Mouse (Mus musculus) erythroblast, embryonic 14.5 days (primary cell): ENCODE data around the gene Slc6a16. TPM values are rescaled to one million over a fixed set of nuclear protein-coding genes. Genes with fewer than 3 reads are reported as not detected.

Source experiments
- H3K27me3 ChIP-seq: 2 replicates; pipeline ENCODE4 v1.6.1; 2012; ENCODE audit warnings: inconsistent platforms; ENCODE audit not compliant: control insufficient read depth
- H3K36me3 ChIP-seq: 2 replicates; pipeline ENCODE4 v1.6.1; 2012; ENCODE audit warnings: mild to moderate bottlenecking, inconsistent platforms; ENCODE audit not compliant: control insufficient read depth
- H3K4me1 ChIP-seq: 2 replicates; pipeline ENCODE4 v1.6.1; 2012; ENCODE audit warnings: inconsistent platforms; ENCODE audit not compliant: control insufficient read depth
- H3K4me3 ChIP-seq: replicated peaks from 2 replicates; pipeline ENCODE3; 2012; ENCODE audit warnings: moderate library complexity, mild to moderate bottlenecking, inconsistent platforms
- H3K9me3 ChIP-seq: 2 replicates; pipeline ENCODE4 v1.6.1; 2012; ENCODE audit warnings: low read length, inconsistent platforms, mixed read lengths; ENCODE audit not compliant: control insufficient read depth
- GATA1 ChIP-seq: IDR thresholded peaks from 2 replicates; pipeline ENCODE4 v1.6.1; 2012; ENCODE audit warnings: low read length, inconsistent platforms, mixed read lengths
- TAL1 ChIP-seq: IDR thresholded peaks from 3 replicates; pipeline ENCODE4 v1.6.1; 2012; ENCODE audit warnings: low read length, inconsistent platforms, mixed read lengths
- polyA plus RNA-seq: library from polyadenylated mRNA; stranded (reverse); fragments of >175 nt; gene quantifications from 2 replicates; pipeline ENCODE4 v1.2.3, GENCODE M21; 2012

The Slc6a16 gene
- polyA plus RNA-seq, 1 experiment: not detected

DNA sequence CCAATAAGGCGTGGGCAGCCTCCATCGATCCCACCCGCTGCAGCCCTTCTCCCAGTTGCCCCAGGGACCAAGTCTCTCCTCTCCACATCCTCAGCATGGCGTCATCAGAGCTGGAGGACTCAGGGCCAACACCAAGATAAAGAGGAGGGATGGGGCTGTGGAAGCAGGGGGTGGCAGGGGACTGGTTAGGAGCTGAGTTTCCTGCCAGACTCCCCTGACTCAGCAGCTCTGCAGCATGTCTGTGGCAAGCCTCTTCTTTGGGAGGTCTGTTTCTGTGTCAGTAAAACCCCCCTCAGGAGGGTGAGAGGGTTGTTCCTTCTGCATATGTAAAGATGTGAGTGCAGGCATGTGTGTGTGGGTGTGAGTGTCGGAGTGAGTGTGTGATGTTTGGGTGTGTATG, 43.9 kb upstream of the Slc6a16 start:
- TF ChIP-seq GATA1: no peak
- Histone ChIP-seq H3K36me3 (no peaks in the 10 kb centered on the region), H3K27me3 (peaks cover 14% of the 10 kb centered on the region), H3K4me1 (no peaks in the 10 kb centered on the region), H3K9me3 (no peaks in the 10 kb centered on the region), H3K4me3 (no peak overlapping the region)

DNA sequence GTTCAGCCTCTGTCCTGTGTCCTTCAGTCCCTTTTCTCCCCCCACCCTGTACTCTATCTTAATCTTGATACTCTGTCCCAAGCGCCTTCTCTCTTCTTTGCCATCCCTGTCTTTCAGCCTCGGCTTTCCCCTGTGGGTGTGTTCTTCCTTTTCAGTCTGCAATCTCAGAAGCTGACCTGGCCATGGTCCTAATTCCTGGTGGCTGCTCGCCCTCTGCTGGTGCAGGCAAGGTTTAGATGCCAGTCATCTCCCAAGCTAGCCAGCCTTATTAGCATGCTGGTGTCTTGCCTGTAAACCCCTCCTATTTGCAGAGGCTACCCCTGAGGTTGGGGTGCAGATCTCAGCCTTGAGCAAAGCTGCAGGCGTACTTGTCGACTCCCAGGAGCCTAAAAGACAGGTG, 42.5 kb upstream of the Slc6a16 start:
- H3K27me3 ChIP-seq: peaks cover 10% of the 10 kb centered on the region
- H3K9me3 ChIP-seq: no peaks in the 10 kb centered on the region
- H3K36me3 ChIP-seq: no peaks in the 10 kb centered on the region
- TF ChIP-seq GATA1: no peak
- TF ChIP-seq TAL1: no peak
- H3K4me1 ChIP-seq: no peaks in the 10 kb centered on the region
- H3K4me3 ChIP-seq: no peak overlapping the region

DNA sequence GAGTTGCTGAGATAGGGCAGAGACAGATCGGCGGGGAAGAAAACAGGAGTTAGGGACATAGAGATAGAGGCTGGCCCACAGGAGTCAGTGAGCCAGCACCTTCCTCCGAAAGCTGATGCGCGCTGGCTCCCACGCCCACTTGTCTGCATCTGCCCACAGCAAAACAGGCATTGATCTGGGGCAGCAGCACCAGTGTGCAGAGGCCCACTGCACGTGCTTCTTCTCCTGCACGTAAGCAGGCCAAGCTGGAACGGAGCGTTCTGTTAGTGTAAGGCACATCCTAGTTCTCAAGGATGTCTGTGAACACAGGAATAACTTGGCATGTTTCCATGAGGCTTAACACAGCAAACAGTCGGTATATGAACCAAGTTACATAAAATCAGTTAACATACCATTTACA, 41.9 kb upstream of the Slc6a16 start:
- Histone ChIP-seq H3K36me3 (no peaks in the 10 kb centered on the region), H3K4me1 (peaks cover 2% of the 10 kb centered on the region), H3K27me3 (peaks cover 5% of the 10 kb centered on the region), H3K4me3 (no peak overlapping the region), H3K9me3 (no peaks in the 10 kb centered on the region)
- TF ChIP-seq TAL1 (no peak), GATA1 (no peak)

DNA sequence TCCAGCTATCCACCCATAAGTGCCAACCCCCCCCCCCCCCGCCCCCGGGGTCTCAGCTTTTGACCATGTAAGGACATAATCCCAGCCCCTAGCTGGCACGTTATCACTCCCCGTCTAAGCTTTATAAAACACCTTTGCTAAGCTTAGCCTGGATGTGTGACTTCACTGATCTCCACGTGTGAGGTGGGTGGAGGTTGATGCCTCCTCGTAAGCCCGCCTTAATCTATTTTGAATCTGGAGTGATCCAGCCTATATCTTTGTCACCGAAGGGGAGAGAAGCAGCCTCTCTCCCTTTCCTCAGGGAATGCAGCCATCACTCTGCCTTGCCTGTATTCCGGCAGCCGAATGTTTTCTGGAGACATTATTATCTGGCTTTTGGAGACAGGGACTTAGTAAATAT, 38.2 kb upstream of the Slc6a16 start:
- no peaks in the 10 kb centered on the region for H3K36me3 ChIP-seq
- peaks cover 5% of the 10 kb centered on the region for H3K27me3 ChIP-seq
- H3K4me1 ChIP-seq: peaks cover 16% of the 10 kb centered on the region
- H3K4me3 ChIP-seq: no peak overlapping the region
- no peaks in the 10 kb centered on the region for H3K9me3 ChIP-seq
- TF ChIP-seq TAL1 (no peak), GATA1 (no peak)

DNA sequence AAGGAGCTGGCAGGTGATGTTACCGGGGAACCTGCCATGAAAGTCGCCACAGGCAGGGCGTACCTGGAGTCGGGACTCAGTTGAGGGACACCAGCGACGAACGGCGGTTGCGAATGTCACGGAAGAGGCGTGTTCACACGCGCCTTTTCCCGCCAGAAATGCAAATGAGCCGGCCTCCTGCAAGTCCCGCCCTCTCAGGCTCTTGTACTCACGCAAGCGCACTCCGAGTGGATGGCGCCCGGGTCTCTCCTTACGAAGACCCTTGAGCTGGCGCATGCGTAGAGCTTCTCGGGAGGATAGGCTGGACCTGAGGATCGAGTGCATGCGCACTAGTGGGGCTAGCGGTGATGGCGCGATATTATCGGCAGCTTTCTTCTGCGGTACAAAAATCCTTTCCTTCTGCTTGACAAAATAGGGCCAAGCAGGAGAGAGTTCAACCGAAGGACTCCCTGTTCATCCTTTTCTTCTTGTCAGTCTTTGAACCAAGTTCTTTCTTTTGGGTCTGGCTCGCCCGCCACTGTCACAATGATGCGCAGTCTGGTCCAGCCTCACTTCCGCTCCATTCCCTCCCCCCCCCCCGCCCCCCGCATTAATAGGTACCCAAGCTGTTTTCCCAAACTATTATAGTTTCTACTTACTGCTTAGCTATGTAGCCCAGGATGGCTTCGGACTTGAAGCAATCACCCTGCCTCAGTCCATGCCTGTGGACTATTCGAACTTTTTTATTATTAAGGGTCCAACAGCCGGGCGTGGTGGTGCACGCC, 36.3 kb upstream of the Slc6a16 start, which contains the start of gene Ccdc155:
Ccdc155 (minus strand) TSS at position 513 of the 764 bp plus-strand sequence.
- Histone ChIP-seq H3K27me3 (peaks cover 5% of the 10 kb centered on the region), H3K4me3 (peak within 1 kb of the TSS; percentile 65), H3K4me1 (peaks cover 16% of the 10 kb centered on the region), H3K36me3 (no peaks in the 10 kb centered on the region), H3K9me3 (0 out of 2 replicates have a peak, but pooled peaks cover 2% of the 10 kb centered on the region)
- TF ChIP-seq GATA1 (no peak), TAL1 (no peak)

DNA sequence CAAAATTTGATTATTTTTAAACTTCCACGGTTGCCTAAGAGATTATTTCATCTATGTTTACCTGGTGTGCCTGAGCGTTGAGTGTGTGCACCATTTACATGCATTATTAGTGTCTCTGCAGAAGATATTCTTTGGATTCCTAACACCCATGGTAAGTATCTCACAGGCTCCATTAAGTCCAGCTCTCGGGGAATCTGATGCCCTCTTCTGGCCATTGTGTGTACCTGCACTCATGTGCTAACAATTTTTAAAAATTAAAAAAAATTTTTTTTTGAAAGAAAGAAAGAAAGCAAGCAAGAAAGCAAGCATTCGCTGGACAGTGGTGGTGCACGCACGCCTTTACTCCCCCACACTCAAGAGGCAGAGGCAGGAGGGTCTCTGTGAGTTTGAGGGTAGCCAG, 32.6 kb upstream of the Slc6a16 start:
- peaks cover 25% of the 10 kb centered on the region for H3K27me3 ChIP-seq
- H3K4me1 ChIP-seq: peaks cover 39% of the 10 kb centered on the region
- H3K36me3 ChIP-seq: no peaks in the 10 kb centered on the region
- H3K9me3 ChIP-seq: 0 out of 2 replicates have a peak, but pooled peaks cover 2% of the 10 kb centered on the region
- TF ChIP-seq GATA1 (no peak), TAL1 (no peak)
- no peak overlapping the region for H3K4me3 ChIP-seq

DNA sequence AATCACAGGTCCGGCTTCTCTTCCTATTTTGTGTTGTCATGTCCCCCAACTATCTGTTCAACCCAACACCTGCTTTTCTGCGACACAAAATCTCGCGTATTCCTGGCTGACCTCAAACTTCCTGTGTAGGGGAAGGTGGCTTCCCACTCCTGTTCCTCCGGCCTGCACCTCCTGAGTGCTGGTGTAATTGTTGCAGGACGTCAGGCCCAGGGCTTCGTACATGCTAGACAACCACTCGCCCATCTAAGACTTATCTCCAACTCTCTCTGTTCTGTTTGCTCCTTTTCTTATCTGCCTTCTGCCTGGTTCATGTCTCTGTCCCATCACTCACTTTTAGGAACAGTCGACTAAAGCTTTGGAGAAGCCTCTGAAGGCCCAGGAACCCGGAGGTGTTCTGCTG, 29.8 kb upstream of the Slc6a16 start:
- peak overlapping the region; percentile 51 for H3K4me3 ChIP-seq
- 0 out of 2 replicates have a peak, but pooled peaks cover 2% of the 10 kb centered on the region for H3K9me3 ChIP-seq
- H3K4me1 ChIP-seq: peaks cover 25% of the 10 kb centered on the region
- no peaks in the 10 kb centered on the region for H3K36me3 ChIP-seq
- peaks cover 44% of the 10 kb centered on the region for H3K27me3 ChIP-seq
- TF ChIP-seq TAL1 (no peak), GATA1 (no peak)

DNA sequence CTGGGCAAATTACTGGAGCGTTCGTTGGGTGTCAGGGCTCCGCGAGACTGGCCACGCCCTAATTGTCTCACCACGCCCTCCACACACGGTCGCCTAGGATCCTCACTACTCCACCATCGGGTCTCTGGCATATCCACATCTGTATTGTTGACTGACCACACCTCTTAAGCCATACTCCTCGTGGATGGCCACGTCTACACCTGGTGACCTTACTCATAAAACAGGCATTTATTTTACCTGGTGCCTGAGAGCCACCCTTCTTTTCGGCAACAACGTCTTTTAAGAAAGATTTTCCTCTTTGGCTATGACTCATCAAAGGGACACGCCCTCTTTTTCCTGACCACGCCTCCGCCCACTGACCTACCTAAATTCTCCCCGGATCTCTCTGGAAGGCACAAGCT, 29.0 kb upstream of the Slc6a16 start, which contains the start of gene Dkkl1:
Dkkl1 (minus strand) TSS at position 297 of the 401 bp plus-strand sequence.
- 0 out of 2 replicates have a peak, but pooled peaks cover 2% of the 10 kb centered on the region for H3K9me3 ChIP-seq
- peak within 1 kb of the TSS; percentile 51 for H3K4me3 ChIP-seq
- peaks cover 27% of the 10 kb centered on the region for H3K4me1 ChIP-seq
- no peak for TF ChIP-seq GATA1
- no peak for TF ChIP-seq TAL1
- no peaks in the 10 kb centered on the region for H3K36me3 ChIP-seq
- H3K27me3 ChIP-seq: peaks cover 52% of the 10 kb centered on the region

DNA sequence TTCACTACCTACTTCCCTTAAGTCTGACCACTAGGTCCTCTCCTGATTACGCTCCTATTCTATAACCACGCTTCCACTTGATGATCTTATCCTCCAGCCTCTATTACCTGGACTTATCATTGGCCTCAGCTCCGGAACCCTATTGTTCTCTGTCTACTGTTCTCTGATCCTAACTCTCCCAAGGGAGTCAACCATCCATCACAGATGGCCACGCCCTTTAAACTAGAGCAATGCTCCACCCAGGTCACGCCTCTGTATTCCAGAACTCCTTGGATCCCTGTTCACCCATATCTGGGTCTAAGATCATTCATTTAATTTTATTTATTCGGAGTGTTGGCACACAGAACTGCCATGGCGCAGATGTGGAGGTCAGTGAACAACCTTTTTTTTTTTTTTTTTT, 28.5 kb upstream of the Slc6a16 start:
- H3K4me3 ChIP-seq: no peak overlapping the region
- TF ChIP-seq TAL1: no peak
- TF ChIP-seq GATA1: no peak

More for the DNA sequence above, 28.5 kb upstream of the Slc6a16 start:
- Histone ChIP-seq H3K36me3 (no peaks in the 10 kb centered on the region), H3K27me3 (peaks cover 57% of the 10 kb centered on the region), H3K9me3 (0 out of 2 replicates have a peak, but pooled peaks cover 2% of the 10 kb centered on the region), H3K4me1 (peaks cover 27% of the 10 kb centered on the region)
